Mouse (Mus musculus) stomach, embryonic 15.5 days (tissue): ENCODE measurements around the gene Tenm2. TPM values are rescaled to one million over a fixed set of nuclear protein-coding genes. Genes with fewer than 3 reads are reported as not detected.

Experiments
- ATAC-seq: fragments of 200-750 bp; cut with Nextera tagmentation; 2 replicates; pipeline ENCODE4 v1.8.0; 2017; ENCODE audit warnings: low read depth, moderate number of reproducible peaks, moderate TSS enrichment; ENCODE audit not compliant: insufficient read depth, low FRiP score
- H3K27ac ChIP-seq: fragments of 300-500 bp; sonication (generic); 2 replicates; pipeline ENCODE4 v1.5.1; 2015; ENCODE audit warnings: mild to moderate bottlenecking, inconsistent platforms
- H3K27me3 ChIP-seq: fragments of 300-500 bp; sonication (generic); replicated peaks from 2 replicates; pipeline ENCODE4 v1.6.1; 2015; ENCODE audit warnings: inconsistent platforms
- H3K36me3 ChIP-seq: fragments of 300-500 bp; sonication (generic); 2 replicates; pipeline ENCODE4 v1.6.1; 2015; ENCODE audit warnings: inconsistent platforms
- H3K4me1 ChIP-seq: fragments of 300-500 bp; sonication (generic); 2 replicates; pipeline ENCODE4 v1.6.1; 2015; ENCODE audit warnings: inconsistent platforms
- H3K4me2 ChIP-seq: fragments of 300-500 bp; sonication (generic); 2 replicates; pipeline ENCODE4 v1.6.1; 2015; ENCODE audit warnings: mild to moderate bottlenecking, inconsistent platforms
- H3K4me3 ChIP-seq: fragments of 300-500 bp; sonication (generic); replicated peaks from 2 replicates; pipeline ENCODE4 v1.5.1; 2015; ENCODE audit warnings: inconsistent platforms
- H3K9ac ChIP-seq: fragments of 300-500 bp; sonication (generic); 2 replicates; pipeline ENCODE4 v1.6.1; 2015; ENCODE audit warnings: inconsistent platforms
- H3K9me3 ChIP-seq: fragments of 300-500 bp; sonication (generic); 2 replicates; pipeline ENCODE4 v1.6.1; 2016; ENCODE audit warnings: inconsistent platforms
- WGBS: fragments of 180-500 bp; shearing (Covaris S2); methylation state at CpG from one replicate; pipeline ENCODE4 v1.1.7; 2015; 5-methylcytosine and 5-hydroxymethylcytosine counted together
- polyA plus RNA-seq: library from polyadenylated mRNA; unstranded; fragments of >200 nt; fragmentation: Nextera tagmentation; extraction: Ambion mirVana; gene quantifications from 2 replicates; pipeline ENCODE4 v1.2.1, GENCODE M21; 2015

The Tenm2 gene
- polyA plus RNA-seq, 1 experiment from 2014 or later, result 1.6 TPM

DNA sequence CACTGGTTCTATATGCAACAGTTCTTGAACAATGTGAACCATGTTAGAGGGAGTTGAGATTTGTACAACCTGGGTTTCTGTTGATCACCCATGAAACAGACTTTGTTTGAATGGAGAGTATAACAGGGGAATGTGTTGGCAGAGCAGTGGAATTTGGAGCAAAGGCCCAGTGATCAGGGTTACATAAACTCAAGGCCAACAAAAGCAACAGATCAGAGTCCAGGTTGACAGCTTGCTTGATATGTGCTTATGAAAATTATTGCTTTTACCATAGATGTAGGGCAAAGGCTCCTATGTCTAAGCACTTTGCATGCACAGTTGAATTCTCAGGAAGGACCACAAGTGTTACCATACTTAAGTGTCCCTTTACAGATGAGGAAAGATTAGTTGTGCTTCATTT lies 603.6 kb downstream of the Tenm2 start:
- no peak overlapping the region for H3K4me2 ChIP-seq
- H3K9me3 ChIP-seq, result no peaks in the 10 kb centered on the region
- no peaks in the 10 kb centered on the region for H3K4me1 ChIP-seq
- no peak for ATAC-seq
- no peak overlapping the region for H3K9ac ChIP-seq
- no peak overlapping the region for H3K27ac ChIP-seq
- no peaks in the 10 kb centered on the region for H3K36me3 ChIP-seq
- no peak overlapping the region for H3K4me3 ChIP-seq
- H3K27me3 ChIP-seq, result no peaks in the 10 kb centered on the region

- Histone ChIP-seq H3K36me3 (no peaks in the 10 kb centered on the region), H3K4me2 (no peak overlapping the region), H3K27me3 (no peaks in the 10 kb centered on the region), H3K9ac (no peak overlapping the region), H3K4me1 (no peaks in the 10 kb centered on the region), H3K27ac (no peak overlapping the region), H3K9me3 (no peaks in the 10 kb centered on the region), H3K4me3 (no peak overlapping the region)
- ATAC-seq, result no peak
- 78% methylated on average over 6 of the region's 6 CpGs for WGBS
These were observed 622.0 kb downstream of the Tenm2 start for GRCm38 (mm10) chr11:36613807-36614206.

GRCm38 (mm10) chr11:36604815-36605382 lies 630.9 kb downstream of the Tenm2 start:
- H3K36me3 ChIP-seq, result no peaks in the 10 kb centered on the region
- H3K27me3 ChIP-seq, result no peaks in the 10 kb centered on the region
- no peak overlapping the region for H3K9ac ChIP-seq
- no peak overlapping the region for H3K4me3 ChIP-seq
- ATAC-seq, result no peak
- H3K4me2 ChIP-seq, result no peak overlapping the region
- H3K27ac ChIP-seq, result no peak overlapping the region
- H3K9me3 ChIP-seq, result no peaks in the 10 kb centered on the region
- WGBS, result 48% methylated on average over 8 of the region's 8 CpGs
- no peaks in the 10 kb centered on the region for H3K4me1 ChIP-seq

DNA sequence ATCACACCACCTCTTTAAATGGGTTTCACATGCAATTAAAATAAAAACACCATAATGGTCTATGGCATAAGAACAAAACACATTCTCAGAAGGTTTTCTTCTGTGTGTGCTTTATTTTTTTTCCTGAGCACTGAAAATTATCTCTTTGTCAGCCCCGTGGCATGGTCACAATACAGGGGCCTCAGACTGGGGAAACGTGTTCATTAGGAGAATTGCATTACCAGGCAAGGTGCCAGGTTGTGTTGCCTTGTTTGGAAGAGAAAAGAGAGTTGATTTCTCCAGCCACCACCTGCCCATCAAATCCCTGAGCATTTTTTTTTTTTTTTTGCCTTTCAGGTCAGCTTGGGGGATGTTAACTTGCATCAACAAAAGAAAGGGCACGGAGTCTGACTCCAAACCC lies 631.5 kb downstream of the Tenm2 start:
- no peaks in the 10 kb centered on the region for H3K4me1 ChIP-seq
- H3K27me3 ChIP-seq, result no peaks in the 10 kb centered on the region
- no peak overlapping the region for H3K9ac ChIP-seq
- H3K27ac ChIP-seq, result no peak overlapping the region
- H3K4me3 ChIP-seq, result no peak overlapping the region
- no peaks in the 10 kb centered on the region for H3K36me3 ChIP-seq
- no peak overlapping the region for H3K4me2 ChIP-seq
- no peak for ATAC-seq
- WGBS, result 49% methylated on average over 3 of the region's 3 CpGs
- H3K9me3 ChIP-seq, result no peaks in the 10 kb centered on the region

GRCm38 (mm10) chr11:36592471-36592870 lies 643.3 kb downstream of the Tenm2 start:
- Histone ChIP-seq H3K36me3 (no peaks in the 10 kb centered on the region), H3K4me2 (no peak overlapping the region), H3K4me1 (no peaks in the 10 kb centered on the region), H3K9ac (no peak overlapping the region), H3K9me3 (no peaks in the 10 kb centered on the region), H3K27ac (no peak overlapping the region), H3K27me3 (no peaks in the 10 kb centered on the region), H3K4me3 (no peak overlapping the region)
- WGBS, result 61% methylated on average over 1 of the region's 1 CpGs
- ATAC-seq, result no peak

DNA sequence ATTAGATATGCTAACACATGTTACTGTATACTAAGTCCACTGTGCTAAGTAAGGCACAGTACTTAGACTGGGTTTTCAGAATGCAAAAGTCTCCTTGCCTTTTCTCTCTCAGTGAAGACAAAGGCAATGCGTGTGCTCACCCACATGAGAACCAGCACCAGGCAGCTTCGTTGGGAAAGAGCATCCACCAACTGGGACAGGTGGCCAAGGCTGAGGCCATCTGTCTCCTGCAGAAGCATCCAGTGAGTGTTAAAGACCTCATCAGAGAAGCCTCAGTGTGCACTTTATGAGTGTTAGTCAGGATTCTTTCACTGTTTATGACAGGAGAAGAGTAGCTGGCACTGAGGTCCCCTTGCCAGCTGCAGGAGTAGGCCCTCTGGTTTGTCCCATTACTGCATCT lies 669.6 kb downstream of the Tenm2 start:
- ATAC-seq, result no peak
- WGBS, result 69% methylated on average over 2 of the region's 2 CpGs
- H3K9me3 ChIP-seq, result no peaks in the 10 kb centered on the region

GRCm38 (mm10) chr11:36562851-36563250 lies 672.9 kb downstream of the Tenm2 start:
- no peak for ATAC-seq
- Histone ChIP-seq H3K27me3 (no peaks in the 10 kb centered on the region), H3K9ac (no peak overlapping the region), H3K4me3 (no peak overlapping the region), H3K36me3 (no peaks in the 10 kb centered on the region), H3K4me2 (no peak overlapping the region), H3K27ac (no peak overlapping the region), H3K9me3 (no peaks in the 10 kb centered on the region), H3K4me1 (no peaks in the 10 kb centered on the region)
- WGBS, result 71% methylated on average over 3 of the region's 3 CpGs

More for the DNA sequence above, 669.6 kb downstream of the Tenm2 start:
- Histone ChIP-seq H3K27ac (no peak overlapping the region), H3K4me2 (no peak overlapping the region), H3K36me3 (no peaks in the 10 kb centered on the region), H3K27me3 (no peaks in the 10 kb centered on the region), H3K4me3 (no peak overlapping the region), H3K4me1 (no peaks in the 10 kb centered on the region), H3K9ac (no peak overlapping the region)

DNA sequence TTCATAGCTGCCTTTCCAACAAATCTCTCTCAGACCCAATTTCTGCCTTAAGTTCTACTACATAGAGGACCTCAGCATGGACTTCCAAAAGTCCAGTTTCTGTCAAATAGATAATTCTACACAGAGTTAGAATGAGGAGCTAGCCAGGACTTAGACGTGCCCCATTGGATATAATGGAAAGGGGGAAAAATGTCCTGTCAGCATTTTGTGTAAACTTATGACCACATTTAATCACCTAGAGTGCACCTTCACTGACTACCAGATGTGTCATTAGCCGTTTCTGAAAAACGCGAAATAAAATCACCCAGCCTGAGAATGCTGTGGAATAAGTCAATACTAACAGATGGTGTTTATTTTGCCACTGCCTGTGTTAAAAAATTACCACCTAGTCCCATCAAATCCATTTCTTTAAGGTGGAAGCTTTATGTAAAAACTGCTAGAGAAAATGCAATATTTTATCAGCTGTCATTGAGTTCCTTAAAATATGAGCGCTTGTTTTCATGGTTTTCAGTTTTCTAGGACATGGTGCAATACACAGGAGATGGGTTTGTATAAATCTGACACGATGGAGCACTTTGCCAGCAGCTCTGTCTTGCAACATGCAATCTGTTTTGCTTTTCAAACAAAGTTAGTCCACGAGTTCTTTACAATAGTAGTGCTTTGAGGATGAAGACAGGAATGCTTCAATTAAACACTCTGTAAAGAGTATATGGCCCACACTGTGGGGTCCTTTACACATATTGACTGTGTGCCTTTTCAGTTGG lies 674.8 kb downstream of the Tenm2 start:
- 49% methylated on average over 7 of the region's 7 CpGs for WGBS
- no peaks in the 10 kb centered on the region for H3K4me1 ChIP-seq
- H3K36me3 ChIP-seq, result no peaks in the 10 kb centered on the region
- ATAC-seq, result no peak
- H3K27ac ChIP-seq, result no peak overlapping the region
- H3K4me2 ChIP-seq, result no peak overlapping the region
- H3K9me3 ChIP-seq, result no peaks in the 10 kb centered on the region
- H3K4me3 ChIP-seq, result no peak overlapping the region
- H3K9ac ChIP-seq, result no peak overlapping the region
- no peaks in the 10 kb centered on the region for H3K27me3 ChIP-seq

- Histone ChIP-seq H3K27me3 (no peaks in the 10 kb centered on the region), H3K4me2 (no peak overlapping the region), H3K9ac (no peak overlapping the region), H3K36me3 (no peaks in the 10 kb centered on the region), H3K9me3 (no peaks in the 10 kb centered on the region), H3K4me1 (no peaks in the 10 kb centered on the region), H3K27ac (no peak overlapping the region), H3K4me3 (no peak overlapping the region)
- 76% methylated on average over 6 of the region's 6 CpGs for WGBS
- no peak for ATAC-seq
These were observed 678.4 kb downstream of the Tenm2 start for GRCm38 (mm10) chr11:36557316-36557715.

DNA sequence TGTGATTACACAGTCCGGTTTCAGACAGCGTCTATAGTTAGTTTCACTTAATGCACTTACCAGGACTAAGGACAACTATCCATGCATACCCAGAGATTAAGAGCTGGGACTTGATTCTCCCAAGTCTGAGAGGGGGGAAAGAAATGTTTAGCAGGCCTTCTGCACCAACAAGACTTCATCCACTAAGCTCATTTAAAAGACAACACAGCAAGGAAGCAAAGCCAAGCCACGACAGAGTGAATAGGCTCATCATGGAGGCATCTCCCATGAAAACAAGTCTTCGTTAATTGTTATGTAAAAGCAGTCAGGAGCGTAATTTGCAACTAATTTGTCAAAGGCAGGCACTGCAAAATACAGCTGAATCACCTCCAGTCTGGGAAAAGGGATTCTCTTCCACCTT lies 682.5 kb downstream of the Tenm2 start:
- Histone ChIP-seq H3K27ac (no peak overlapping the region), H3K9me3 (no peaks in the 10 kb centered on the region), H3K4me1 (no peaks in the 10 kb centered on the region), H3K4me2 (no peak overlapping the region), H3K36me3 (no peaks in the 10 kb centered on the region), H3K4me3 (no peak overlapping the region), H3K9ac (no peak overlapping the region), H3K27me3 (no peaks in the 10 kb centered on the region)
- ATAC-seq, result no peak
- 70% methylated on average over 5 of the region's 5 CpGs for WGBS

DNA sequence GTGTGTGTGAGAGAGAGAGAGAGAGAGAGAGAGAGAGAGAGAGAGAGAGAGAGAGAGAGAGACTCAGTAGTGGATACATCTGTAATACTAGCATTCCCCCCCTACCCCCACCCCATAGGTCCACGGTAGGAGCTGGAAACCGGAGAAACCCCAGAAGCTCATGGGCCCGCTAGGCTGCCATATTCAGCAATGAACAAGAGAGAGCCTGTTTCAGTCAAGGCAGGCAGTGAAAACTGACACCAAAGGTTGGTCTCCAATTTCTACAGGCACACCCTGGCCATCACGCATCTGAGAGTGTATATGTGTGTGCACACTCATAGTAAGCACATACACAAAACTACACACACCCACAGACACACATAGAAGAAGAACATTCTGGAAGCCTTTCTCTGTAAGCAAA lies 685.1 kb downstream of the Tenm2 start:
- H3K4me1 ChIP-seq, result no peaks in the 10 kb centered on the region
- 61% methylated on average over 4 of the region's 4 CpGs for WGBS
- no peak overlapping the region for H3K27ac ChIP-seq
- H3K27me3 ChIP-seq, result no peaks in the 10 kb centered on the region
- ATAC-seq, result no peak
- no peak overlapping the region for H3K4me3 ChIP-seq
- no peak overlapping the region for H3K9ac ChIP-seq
- H3K4me2 ChIP-seq, result no peak overlapping the region
- H3K36me3 ChIP-seq, result no peaks in the 10 kb centered on the region
- H3K9me3 ChIP-seq, result no peaks in the 10 kb centered on the region

- no peak for ATAC-seq
- Histone ChIP-seq H3K4me2 (no peak overlapping the region), H3K36me3 (no peaks in the 10 kb centered on the region), H3K9ac (no peak overlapping the region), H3K9me3 (no peaks in the 10 kb centered on the region), H3K27ac (no peak overlapping the region), H3K27me3 (no peaks in the 10 kb centered on the region), H3K4me3 (no peak overlapping the region), H3K4me1 (no peaks in the 10 kb centered on the region)
- WGBS, result 72% methylated on average over 11 of the region's 11 CpGs
These were observed 686.2 kb downstream of the Tenm2 start for GRCm38 (mm10) chr11:36549398-36550139.
